Comparison of ENCODE assay signal across 10 mouse cellular contexts in the genomic region with DNA sequence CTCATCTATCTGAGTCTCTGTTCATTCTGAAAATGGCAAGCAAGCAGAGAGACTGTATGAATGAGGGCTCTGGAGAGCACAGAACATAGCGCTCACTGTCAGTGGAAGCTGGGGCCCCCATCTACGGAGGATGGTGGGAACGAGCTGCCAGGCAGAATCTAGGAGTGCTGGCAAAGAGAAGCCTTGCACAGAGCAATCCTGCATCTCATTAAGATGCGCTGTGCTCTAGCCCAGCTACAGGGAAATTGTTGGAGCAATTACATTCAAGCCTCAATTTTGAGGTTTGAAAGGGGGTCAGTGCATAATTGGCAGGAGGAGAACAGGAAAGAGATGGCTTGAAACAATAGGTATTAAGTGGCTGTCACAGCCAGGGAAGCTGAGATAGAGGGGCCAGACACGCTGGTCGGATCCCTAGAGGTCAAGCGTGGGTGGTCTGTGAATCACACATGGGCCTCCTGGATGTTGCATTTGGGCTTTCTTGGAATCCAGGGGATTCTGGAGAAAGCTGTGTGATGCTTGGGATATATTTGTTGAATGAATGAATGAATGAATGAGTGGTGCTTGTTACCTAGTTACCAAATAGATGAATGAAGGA.
DNase-seq lines count a peak whose midpoint lies in the region; ATAC-seq and TF ChIP-seq lines count a peak whose summit lies in the region.
"Had no signal": no experiment of that assay in that cellular context is flagged by ENCODE, and none has a peak within 500 bp of the region (broad histone marks: within the 10 kb centered on the region; RNA-seq: fewer than 3 reads in every experiment).

No protein-coding gene starts in this region.

- TF ChIP-seq CTCF in brain, embryonic 14.5 days (IDR thresholded peaks at IDR 0.05; ENCODE audit: borderline replicate concordance, extremely low read depth, insufficient read depth, insufficient read length) = no peak
- no peak for TF ChIP-seq CTCF in midbrain, postnatal 0 days (IDR thresholded peaks at IDR 0.05)

- peak; percentile 95 for DNase-seq in brain, embryonic 14.5 days (ENCODE audit: low read depth)
- peak; percentile 77 for DNase-seq in layer of hippocampus, adult 9-11 months
- peak; percentile 75 for DNase-seq in midbrain, postnatal 0 days (ENCODE audit: low spot score)
- no peak for DNase-seq in T-cell, adult 2 months (ENCODE audit: low spot score)
- no peak for DNase-seq in testis, postnatal 14 days (ENCODE audit: low spot score)
- no peak for DNase-seq in urinary bladder, postnatal 4 days (ENCODE audit: low spot score in 2 of 2)
- DNase-seq: cerebellum, adult 9-11 months; lung, postnatal 10 days had no signal

- WGBS in forebrain, embryonic 15.5 days = 3% methylated on average over 7 of the region's 7 CpGs
- WGBS in midbrain, postnatal 0 days = 22% methylated on average over 7 of the region's 7 CpGs

- H3K9ac ChIP-seq in forebrain, embryonic 15.5 days (replicated peaks) = no peak overlapping the region; the same call in 1 of the 2 replicates
- no peak overlapping the region for H3K9ac ChIP-seq in midbrain, postnatal 0 days (replicated peaks; ENCODE audit: low read length, poor library complexity, severe bottlenecking)

- peak; percentile 88 for ATAC-seq in forebrain, embryonic 15.5 days (replicated peaks)
- ATAC-seq in midbrain, postnatal 0 days (ENCODE audit: low FRiP score) = peak; percentile 62
- no peak for ATAC-seq in megakaryocyte, adult 5-6 weeks (ENCODE audit: poor library complexity, severe bottlenecking)

- no peaks in the 10 kb centered on the region for H3K9me3 ChIP-seq in forebrain, embryonic 15.5 days
- H3K9me3 ChIP-seq in midbrain, postnatal 0 days (ENCODE audit: low read length) = no peaks in the 10 kb centered on the region

- H3K27ac ChIP-seq in forebrain, embryonic 15.5 days (replicated peaks) = peak overlapping the region; percentile 74
- peak overlapping the region; percentile 57 for H3K27ac ChIP-seq in midbrain, postnatal 0 days (ENCODE audit: low read depth, low read length)

- H3K4me3 ChIP-seq in forebrain, embryonic 15.5 days = no peak overlapping the region
- no peak overlapping the region for H3K4me3 ChIP-seq in midbrain, postnatal 0 days (ENCODE audit: low read depth, low read length)

- H3K27me3 ChIP-seq in forebrain, embryonic 15.5 days = no peaks in the 10 kb centered on the region; the same call in 1 of the 2 replicates
- H3K27me3 ChIP-seq in midbrain, postnatal 0 days (ENCODE audit: insufficient read depth, low read length) = no peaks in the 10 kb centered on the region

- no peaks in the 10 kb centered on the region for H3K36me3 ChIP-seq in forebrain, embryonic 15.5 days
- H3K36me3 ChIP-seq in midbrain, postnatal 0 days (ENCODE audit: insufficient read depth, low read length) = no peaks in the 10 kb centered on the region

- H3K4me1 ChIP-seq in forebrain, embryonic 15.5 days = peaks cover 80% of the 10 kb centered on the region
- peaks cover 38% of the 10 kb centered on the region for H3K4me1 ChIP-seq in midbrain, postnatal 0 days (ENCODE audit: insufficient read depth, low read length)

- H3K4me2 ChIP-seq in forebrain, embryonic 15.5 days (replicated peaks) = peak overlapping the region; percentile 5; the same call in 1 of the 2 replicates
- H3K4me2 ChIP-seq in midbrain, postnatal 0 days (ENCODE audit: low read depth, low read length, poor library complexity, severe bottlenecking) = no peak overlapping the region

- no peak for TF ChIP-seq POLR2A in brain, embryonic 14.5 days (IDR thresholded peaks at IDR 0.05; ENCODE audit: borderline replicate concordance, extremely low read depth, insufficient read depth, insufficient read length, poor library complexity, severe bottlenecking)

Comparison
In these comparisons a context has a peak if more than half of its experiments do, and no peak if none do; other contexts are left out.
1. DNase-seq: peak in brain, embryonic 14.5 days (single experiment), layer of hippocampus, adult 9-11 months (single experiment) and midbrain, postnatal 0 days (single experiment); none in T-cell, adult 2 months (single experiment), testis, postnatal 14 days (single experiment) and urinary bladder, postnatal 4 days (0 of 2).